Mouse (Mus musculus): ENCODE data around the gene Cux1.
A peak's percentile ranks its signal among the peaks of the same experiment; 100 is the strongest.

The Cux1 gene

GRCm38 (mm10) chr5:136535976-136536725 is 31.1 kb downstream of the Cux1 start:
- DNase-seq: no peak

- DNase-seq: no peak
These were observed 32.1 kb downstream of the Cux1 start for GRCm38 (mm10) chr5:136535204-136535603.

- no peak for DNase-seq
These were observed 33.7 kb downstream of the Cux1 start for GRCm38 (mm10) chr5:136533371-136534276.

DNA sequence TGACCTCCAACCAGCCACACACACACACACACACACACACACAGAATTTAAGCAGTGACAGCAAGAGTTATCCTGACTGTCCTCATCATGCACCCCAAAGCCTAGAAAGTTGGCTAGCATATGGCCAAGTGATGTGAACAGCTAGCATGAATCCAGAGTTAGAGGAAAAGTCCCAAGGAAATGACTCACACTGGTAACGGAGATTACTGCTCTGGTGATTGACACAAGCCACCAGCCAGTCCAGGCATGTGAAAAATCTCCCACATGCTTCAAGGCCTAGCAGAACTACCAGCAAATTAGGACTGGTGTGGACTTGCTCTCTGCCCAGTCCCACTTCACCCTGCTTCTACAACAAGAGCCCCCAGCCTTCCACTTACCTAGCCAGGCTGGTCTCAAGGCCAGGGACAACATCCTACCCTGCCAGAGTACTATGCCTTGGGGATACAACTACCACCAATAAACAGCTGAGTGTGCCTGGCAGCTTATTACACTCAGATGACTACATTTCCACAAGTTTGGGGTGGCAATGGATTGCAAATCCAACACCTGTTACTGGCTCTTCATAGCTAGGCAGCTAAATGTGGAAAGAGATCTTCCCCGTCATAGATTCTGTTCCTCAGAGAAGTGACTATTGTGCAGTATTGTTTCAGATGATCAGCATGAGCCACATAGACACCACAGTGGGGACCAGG is 35.5 kb downstream of the Cux1 start:
- DNase-seq: no peak

DNA sequence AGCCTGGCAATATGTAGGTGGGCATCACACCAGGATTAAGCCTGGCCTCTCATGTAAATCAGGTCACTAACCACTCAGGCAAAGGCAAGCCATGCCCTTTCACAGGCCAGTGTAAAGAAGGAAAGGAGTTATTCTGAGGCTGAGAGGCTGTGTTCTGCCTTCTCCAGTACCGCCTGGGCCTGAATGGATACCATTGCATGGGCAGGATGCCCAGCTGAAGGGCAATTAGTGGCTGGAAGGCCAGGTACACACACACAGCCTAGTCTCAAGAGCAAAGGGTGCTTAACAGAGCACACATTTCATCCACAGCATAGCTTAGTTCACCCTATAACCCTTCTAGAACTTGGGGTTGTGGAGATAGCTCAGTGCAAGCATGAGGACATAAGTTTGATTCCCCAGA is 36.4 kb downstream of the Cux1 start:
- no peak for DNase-seq

DNA sequence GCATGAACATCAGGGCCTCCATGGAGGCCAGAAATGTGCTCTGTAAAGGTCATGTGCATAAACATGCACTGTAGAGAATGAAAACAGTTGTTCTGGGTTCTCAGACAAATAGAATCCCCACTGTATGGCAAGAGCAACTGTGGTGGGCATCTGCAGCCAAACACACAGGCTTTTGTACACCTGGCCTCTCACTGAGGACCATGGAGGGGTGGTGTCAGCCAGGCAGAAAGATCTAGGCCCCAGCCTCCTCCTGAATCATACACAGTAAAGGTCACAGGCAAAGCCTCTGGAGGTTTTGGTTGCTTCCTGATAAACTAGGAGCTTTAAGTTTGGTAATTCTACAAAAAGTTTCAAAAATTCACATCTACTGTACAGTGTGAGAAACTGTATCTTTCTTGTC is 38.1 kb downstream of the Cux1 start:
- no peak for DNase-seq

DNA sequence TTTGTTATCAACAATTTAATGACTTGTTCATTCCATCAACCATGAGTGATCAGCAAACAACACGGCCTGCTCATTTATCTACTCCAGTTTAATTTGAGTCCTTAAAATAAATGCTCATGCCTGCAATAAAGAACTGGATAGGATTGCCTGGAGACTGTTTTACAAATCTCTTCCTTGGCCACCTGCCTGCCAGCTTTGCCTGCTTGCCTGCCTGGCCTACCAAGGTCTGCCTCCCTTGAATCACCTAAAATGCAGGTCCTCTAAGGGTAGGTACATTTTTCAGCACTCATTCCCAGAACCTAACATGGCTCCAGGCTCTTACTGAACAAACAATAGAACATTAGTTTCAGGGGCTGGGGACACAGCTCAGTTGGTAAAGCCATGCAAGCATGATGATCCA is 39.4 kb downstream of the Cux1 start:
- no peak for DNase-seq

DNA sequence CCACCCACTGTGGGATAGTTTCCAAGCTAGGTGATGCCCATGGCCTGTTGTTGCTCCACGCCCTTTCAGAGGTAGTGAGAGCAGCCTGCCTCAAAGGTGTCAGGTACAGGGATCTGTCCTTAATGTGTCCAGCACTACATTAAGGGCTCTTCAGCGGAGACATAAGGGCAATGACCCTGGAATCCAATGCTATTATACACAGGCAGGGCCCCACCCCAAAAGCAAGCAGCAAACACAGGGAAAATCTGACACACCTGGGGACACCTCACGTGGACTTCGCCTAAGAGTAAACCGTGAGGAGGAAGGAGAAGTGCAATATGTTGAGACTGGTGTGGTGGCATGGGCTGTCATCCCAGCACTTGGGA is 40.8 kb downstream of the Cux1 start:
- DNase-seq: no peak

DNA sequence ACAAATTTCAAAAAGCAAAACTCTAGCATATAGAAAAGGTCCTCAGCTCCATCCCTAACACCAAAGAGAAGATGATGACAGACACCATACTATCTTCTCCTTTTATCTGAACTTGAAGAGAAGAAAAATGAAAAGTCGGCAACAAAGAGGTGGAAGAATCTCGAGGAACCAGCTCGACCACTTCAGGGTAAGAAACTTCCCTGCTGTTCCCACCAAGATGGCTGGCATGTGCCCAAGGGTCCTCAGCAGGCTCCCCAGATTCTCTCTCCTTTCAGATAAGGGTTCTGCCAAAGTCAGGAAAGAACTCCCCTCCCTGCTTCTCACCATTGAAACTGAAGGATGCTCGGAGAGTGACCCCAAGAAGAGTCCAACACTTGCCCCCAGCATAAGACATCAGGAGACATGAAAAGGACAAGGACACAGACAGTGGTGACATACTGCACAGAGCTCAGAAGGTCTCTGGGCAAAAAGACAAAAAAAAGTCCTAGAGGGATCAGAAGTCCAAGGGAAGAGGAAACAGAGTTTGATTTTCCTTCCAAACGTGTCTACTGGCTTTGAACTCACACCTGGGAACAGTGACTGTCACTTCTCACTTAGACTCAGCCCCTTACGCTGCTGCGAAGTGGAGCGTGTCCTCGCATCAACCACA is 41.3 kb downstream of the Cux1 start:
- no peak for DNase-seq

- no peak for DNase-seq
These were observed 44.3 kb downstream of the Cux1 start for GRCm38 (mm10) chr5:136522843-136523463.

DNA sequence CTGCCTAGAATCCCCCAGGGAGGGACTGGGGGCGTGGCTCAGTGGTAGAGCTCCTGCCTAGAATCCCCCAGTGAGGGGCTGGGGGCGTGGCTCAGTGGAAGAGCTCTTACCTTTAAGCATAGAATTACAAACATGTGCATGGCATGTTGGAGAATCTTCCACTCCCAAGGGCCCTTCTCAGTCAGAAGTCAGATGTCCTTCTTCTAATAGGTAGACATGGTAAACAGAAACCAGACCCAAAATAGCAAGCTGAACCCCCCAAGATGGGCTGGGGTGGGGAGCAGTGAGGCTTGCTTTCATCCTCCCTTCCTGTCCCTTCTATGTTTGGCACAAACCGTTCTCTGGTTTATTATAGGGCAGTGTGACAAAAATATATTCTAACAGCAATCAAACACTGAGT is 45.6 kb downstream of the Cux1 start:
- no peak for DNase-seq

DNA sequence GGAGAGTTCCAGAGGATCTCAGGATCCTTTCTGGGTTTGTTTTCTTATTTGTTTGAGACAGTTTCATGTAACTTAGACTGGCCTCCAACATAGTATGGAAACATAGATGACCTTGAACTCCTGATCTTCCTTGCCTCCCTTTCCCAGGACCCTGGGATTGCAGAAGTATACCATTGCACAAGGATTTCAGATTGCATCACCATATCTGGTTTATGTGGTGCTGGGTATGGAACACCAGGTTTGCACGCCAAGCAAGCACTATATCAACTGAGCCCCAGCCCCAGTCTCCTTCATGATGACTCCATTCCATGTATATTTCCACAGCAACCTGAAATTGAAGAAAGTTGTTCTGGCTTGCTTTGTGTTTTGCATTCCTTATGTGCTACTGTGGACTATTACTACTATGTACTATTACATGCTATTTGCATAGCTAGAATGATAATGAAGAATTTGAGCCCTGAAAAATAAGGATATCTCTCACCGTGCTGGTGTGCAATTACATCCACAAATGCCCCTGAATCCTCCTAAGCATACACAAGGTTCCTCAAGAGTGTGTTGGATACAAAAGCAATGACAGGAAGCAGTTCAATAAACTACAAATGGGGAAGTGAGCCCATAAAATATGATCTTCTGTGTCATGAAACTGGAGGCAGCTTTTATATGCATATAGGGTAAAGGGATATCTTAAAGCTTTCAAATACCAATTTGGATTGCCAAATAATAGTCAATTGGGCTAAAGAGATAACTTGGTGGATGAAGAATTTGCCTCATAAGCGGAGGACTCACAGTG is 48.4 kb downstream of the Cux1 start:
- no peak for DNase-seq

- peak; percentile 16 for DNase-seq
These were observed 49.8 kb downstream of the Cux1 start for GRCm38 (mm10) chr5:136517510-136517909.

- DNase-seq: no peak
These were observed 50.7 kb downstream of the Cux1 start for GRCm38 (mm10) chr5:136516593-136516992.

- no peak for DNase-seq
These were observed 53.1 kb downstream of the Cux1 start for GRCm38 (mm10) chr5:136514049-136514677.

DNA sequence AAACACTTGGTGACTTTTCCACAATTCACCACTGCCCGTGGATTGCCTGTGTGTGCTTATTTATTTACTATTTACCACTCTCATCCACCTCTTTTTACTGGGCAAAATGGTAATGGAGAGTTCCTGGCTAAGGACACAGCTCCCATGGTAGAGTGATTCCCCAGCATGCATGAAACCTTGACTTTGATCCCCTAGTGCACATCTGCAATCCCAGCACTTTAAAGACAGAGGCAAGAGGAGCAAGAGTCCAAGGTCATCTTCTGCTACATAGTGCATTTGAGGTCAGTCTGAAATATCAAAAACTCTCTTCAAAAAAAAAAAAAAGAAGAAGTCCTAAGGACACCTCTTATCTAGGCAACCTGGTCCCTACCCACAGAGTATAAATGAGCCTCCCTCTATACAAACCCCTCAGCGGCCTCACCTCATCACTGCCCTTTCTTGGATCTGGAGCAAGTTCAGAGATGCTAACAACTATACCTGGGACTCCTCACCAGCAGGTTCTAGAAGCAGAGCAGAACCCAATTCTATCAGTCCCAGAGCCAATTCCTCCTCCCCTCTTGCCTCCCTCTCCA is 55.1 kb downstream of the Cux1 start:
- DNase-seq: no peak

GRCm38 (mm10) chr5:136511378-136511777 is 55.9 kb downstream of the Cux1 start:
- no peak for DNase-seq

GRCm38 (mm10) chr5:136510609-136511008 is 56.7 kb downstream of the Cux1 start:
- no peak for DNase-seq

GRCm38 (mm10) chr5:136507629-136508028 is 59.7 kb downstream of the Cux1 start:
- no peak for DNase-seq

DNA sequence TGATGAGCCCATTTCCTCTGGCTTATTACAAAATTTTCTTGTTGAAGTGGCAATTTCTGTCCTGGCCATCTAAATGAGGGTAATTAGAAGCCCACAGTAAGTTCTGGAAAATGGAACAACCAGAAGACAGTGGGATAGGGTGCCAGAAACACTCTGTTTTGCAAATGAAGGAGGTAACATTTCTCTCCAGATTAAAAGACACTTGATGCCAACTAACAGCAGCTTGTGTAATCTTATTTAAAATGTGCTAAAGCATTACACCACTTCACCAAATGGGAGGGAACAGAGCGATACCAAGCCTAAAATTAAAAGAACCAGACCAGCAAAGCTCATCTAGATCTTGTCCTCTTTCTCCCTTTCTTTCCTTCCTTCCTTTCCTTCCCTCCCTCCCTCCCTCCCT is 61.0 kb downstream of the Cux1 start:
- DNase-seq: peak; percentile 24
